Mouse (Mus musculus) gastrocnemius, postnatal 36 days (tissue): ENCODE measurements at regions not wholly inside any gene's neighbourhood (a gene's known extent, or its start where the extent isn't known, plus 50 kb on each side); places are given as distances from the start of the nearest gene placed in this dataset.

Source experiments
- DNase-seq, 2 experiments: peaks; one replicate each; pipeline ENCODE4 v3.0.0; 2022
- intact Hi-C: fragments of 180-260 bp; cut with DNase I; formaldehyde crosslinking; loops from one replicate; pipeline ENCODE4 v1.15.1; 2025

- intact Hi-C loops = no loop called here
- peak; percentile 99 for DNase-seq
Measured at GRCm38 (mm10) chr15:85634322-85635141, 52.3 kb upstream of the Wnt7b start.

DNA sequence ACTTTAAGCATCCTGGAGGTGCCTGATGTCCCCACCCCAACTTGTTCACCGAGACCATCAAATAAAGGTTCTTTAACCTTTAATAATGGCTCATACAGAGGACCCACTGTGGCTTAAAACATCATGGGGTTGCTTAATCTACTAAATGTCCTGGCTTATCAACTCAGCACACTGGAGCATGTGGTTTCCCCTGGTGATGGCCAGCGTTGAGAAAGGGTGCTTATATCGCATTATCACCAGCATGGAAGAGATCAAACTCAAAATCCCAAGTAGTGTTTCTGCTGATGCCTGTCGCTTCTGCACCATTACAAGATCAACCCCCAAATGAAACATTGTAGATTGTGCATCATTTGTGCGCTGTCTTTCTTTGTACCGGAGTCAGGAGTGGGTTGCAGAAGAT lies 53.2 kb upstream of the Wnt7b start:
- DNase-seq = no peak
- intact Hi-C loops = no loop called here

- no peak for DNase-seq
- intact Hi-C loops = no loop called here
Measured at GRCm38 (mm10) chr15:85639566-85639965, 57.3 kb upstream of the Wnt7b start.

DNA sequence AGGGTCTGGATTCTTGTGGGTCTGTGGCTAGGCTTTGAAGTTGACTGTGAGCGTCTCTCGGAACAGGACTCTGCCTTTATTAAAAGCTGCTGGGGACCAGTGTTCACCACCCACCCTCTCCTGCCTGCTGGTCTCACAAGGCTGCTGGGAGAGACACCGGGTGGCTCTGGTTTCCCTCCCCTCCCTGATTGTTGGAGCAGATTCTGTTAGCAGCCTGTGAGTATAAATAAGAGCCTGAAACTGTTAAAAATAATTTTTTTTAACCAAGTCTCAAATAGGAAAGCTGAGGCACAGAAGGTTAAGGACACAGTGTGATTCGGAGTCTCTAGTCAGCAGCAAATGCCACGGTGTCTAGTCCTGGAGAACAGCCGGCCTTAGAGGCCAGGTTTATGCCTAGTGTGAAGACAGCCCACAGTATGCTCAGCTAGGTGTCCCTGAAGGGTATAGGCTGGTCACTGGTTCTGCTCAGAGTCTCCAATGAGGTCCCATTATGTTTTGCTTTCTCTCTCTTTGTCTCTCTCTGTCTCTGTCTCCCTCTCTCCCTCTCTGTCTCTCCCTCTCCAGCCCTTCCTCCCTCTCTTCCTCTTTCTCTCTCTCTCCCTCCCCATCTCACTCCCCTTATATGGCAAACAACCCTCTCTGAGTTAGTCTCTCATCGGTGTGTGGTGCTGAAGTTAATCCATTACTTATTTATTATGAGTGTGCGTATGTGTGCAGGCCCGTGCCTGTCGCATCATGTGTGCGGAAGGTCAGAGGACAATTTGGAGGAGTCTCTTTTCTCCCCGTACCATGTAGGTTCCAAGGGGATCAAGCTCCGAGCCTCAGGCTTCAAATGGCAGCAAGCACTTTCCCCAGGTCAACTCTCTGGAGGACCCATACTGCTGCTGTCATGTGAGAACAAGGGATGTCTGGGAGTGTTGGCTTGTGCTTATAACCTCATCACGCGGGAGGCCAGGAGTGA lies 59.1 kb upstream of the Wnt7b start:
- peak in 1 of 2 experiments; percentile 9 for DNase-seq
- intact Hi-C loops = no loop called here

GRCm38 (mm10) chr15:85645396-85645795 lies 63.1 kb upstream of the Wnt7b start:
- intact Hi-C loops = no loop called here

GRCm38 (mm10) chr15:85645971-85646638 lies 63.8 kb upstream of the Wnt7b start:
- intact Hi-C loops = no loop called here
- DNase-seq = peak; percentile 73 to 80

More at GRCm38 (mm10) chr15:85645396-85645795, 63.1 kb upstream of the Wnt7b start:
- no peak for DNase-seq

GRCm38 (mm10) chr15:85646639-85647277 lies 64.5 kb upstream of the Wnt7b start:
- intact Hi-C loops = no loop called here

GRCm38 (mm10) chr15:85647593-85647992 lies 65.3 kb upstream of the Wnt7b start:
- intact Hi-C loops = no loop called here
- DNase-seq = peak in 1 of 2 experiments; percentile 12

More at GRCm38 (mm10) chr15:85646639-85647277, 64.5 kb upstream of the Wnt7b start:
- peak in 1 of 2 experiments; percentile 13 for DNase-seq

- DNase-seq = no peak
- intact Hi-C loops = no loop called here
Measured at GRCm38 (mm10) chr15:85650241-85650640, 68.0 kb upstream of the Wnt7b start.

- no peak for DNase-seq
- intact Hi-C loops = no loop called here
Measured at GRCm38 (mm10) chr15:85651718-85652420, 69.6 kb upstream of the Wnt7b start.

DNA sequence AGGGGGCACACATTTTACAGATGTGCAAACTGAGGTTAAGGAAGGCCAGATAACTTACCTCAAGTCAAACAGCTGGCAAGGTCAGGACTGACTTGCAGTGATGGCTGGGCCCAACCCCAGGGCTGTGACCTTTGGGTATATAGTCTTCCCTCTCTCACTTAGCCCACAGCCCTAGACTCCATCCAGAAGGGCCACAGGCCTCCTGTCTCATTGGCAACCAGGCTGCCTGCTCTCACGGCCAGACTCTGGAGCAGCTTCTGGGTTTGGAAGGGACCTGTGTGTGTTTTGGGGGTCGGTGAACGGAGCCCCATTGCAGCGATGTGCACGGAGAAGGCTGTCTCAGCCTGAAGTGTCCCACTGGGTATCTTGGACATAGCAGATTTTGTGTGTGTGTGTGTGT lies 70.2 kb upstream of the Wnt7b start:
- DNase-seq = no peak
- intact Hi-C loops = no loop called here

DNA sequence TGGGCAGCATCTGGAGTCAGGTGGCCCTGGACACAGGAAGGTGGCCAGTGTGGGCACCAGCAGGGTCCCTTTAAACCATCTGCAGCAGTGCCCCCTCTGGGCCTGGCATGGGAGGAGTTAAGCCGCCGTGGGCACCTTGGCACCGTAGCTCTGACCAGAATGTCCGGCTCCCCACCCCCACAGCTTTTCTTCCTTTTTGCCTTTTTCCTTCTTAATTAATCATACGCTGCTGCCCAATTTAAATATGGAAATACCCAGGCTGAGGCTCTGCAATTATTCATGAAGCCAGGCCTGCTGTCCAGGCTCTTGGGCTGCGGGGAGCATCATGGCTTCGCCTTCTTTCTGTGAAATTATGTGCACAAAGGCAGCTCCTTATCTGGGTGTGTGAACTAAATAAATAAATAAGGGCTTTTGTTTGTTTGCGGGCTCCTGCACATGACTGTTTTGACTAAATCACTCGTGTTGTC lies 70.6 kb upstream of the Wnt7b start:
- DNase-seq = no peak
- intact Hi-C loops = no loop called here

- intact Hi-C loops = no loop called here
- DNase-seq = peak; percentile 81 to 88
Measured at GRCm38 (mm10) chr15:85653421-85654401, 71.4 kb upstream of the Wnt7b start.

GRCm38 (mm10) chr15:85654791-85655190 lies 72.5 kb upstream of the Wnt7b start:
- DNase-seq = no peak
- intact Hi-C loops = no loop called here

- intact Hi-C loops = no loop called here
- no peak for DNase-seq
Measured at GRCm38 (mm10) chr15:85655751-85656167, 73.5 kb upstream of the Wnt7b start.

- DNase-seq = peak in 1 of 2 experiments; percentile 21
- intact Hi-C loops = no loop called here
Measured at GRCm38 (mm10) chr15:85656852-85657251, 74.6 kb upstream of the Wnt7b start.

- peak in 1 of 2 experiments; percentile 23 for DNase-seq
- intact Hi-C loops = no loop called here
Measured at GRCm38 (mm10) chr15:85657441-85657989, 75.2 kb upstream of the Wnt7b start.
